Mouse (Mus musculus) gastrocnemius, postnatal 36 days (tissue): ENCODE data around the gene Mrpl45. TPM values are rescaled to one million over a fixed set of nuclear protein-coding genes. Genes with fewer than 3 reads are reported as not detected.
"Not testable (repeated sequence)": the region's sequence is repeated elsewhere in the genome, so short reads cannot be mapped to it uniquely, and the experiment has no call there.

Source experiments
- DNase-seq, 2 experiments: peaks; one replicate each; pipeline ENCODE4 v3.0.0; 2022
- intact Hi-C: fragments of 180-260 bp; cut with DNase I; formaldehyde crosslinking; loops from one replicate; pipeline ENCODE4 v1.15.1; 2025
- long read RNA-seq, 2 experiments: library from polyadenylated mRNA; stranded (forward); transcript quantifications; one replicate each; pipeline ENCODE4 v2.0.0; 2021
- total RNA-seq, 2 experiments: library from RNA; stranded (reverse); gene quantifications; 2 replicates each; pipeline ENCODE4 v1.2.3; 2021

The Mrpl45 gene
- 10 to 100 TPM; 33.5 to 37.9 TPM for total RNA-seq
- long read RNA-seq, experiment 1, transcript Mrpl45-201 (8 exons, 2,431 nt), result major isoform, 154 of 176 reads
- long read RNA-seq, experiment 1, partial matches to known transcripts, result 14 of 176 reads
- long read RNA-seq, experiment 1, other reads (novel, unspliced or antisense), result 8 of 176 reads
- long read RNA-seq, experiment 2, transcript Mrpl45-201 (8 exons, 2,431 nt), result major isoform, 188 of 207 reads
- long read RNA-seq, experiment 2, partial matches to known transcripts, result 4 of 207 reads
- long read RNA-seq, experiment 2, other reads (novel, unspliced or antisense), result 15 of 207 reads

- DNase-seq, result peak; percentile 97 to 99
- intact Hi-C loops, result no loop called here
Observed at GRCm38 (mm10) chr11:97315504-97316503, at the start of gene Mrpl45. Mrpl45 (plus strand) TSS chr11:97315716.

GRCm38 (mm10) chr11:97266544-97266943, 49.0 kb upstream of the Mrpl45 start:
- DNase-seq, intact Hi-C loops: not testable (repeated sequence)

- intact Hi-C loops, DNase-seq: not testable (repeated sequence)
Observed at GRCm38 (mm10) chr11:97270004-97270403, 45.5 kb upstream of the Mrpl45 start.

- DNase-seq, result no peak
- intact Hi-C loops, result no loop called here
Observed at GRCm38 (mm10) chr11:97272835-97273234, 42.7 kb upstream of the Mrpl45 start.

- intact Hi-C loops, result no loop called here
- DNase-seq, result no peak
Observed at GRCm38 (mm10) chr11:97273613-97274012, 41.9 kb upstream of the Mrpl45 start.

- intact Hi-C loops, DNase-seq: not testable (repeated sequence)
Observed at GRCm38 (mm10) chr11:97274947-97275346, 40.6 kb upstream of the Mrpl45 start.

GRCm38 (mm10) chr11:97275349-97275748, 40.2 kb upstream of the Mrpl45 start:
- intact Hi-C loops, result no loop called here
- DNase-seq, result no peak

- intact Hi-C loops, result no loop called here
- no peak for DNase-seq
Observed at GRCm38 (mm10) chr11:97276019-97276418, 39.5 kb upstream of the Mrpl45 start.

GRCm38 (mm10) chr11:97277166-97277565, 38.4 kb upstream of the Mrpl45 start:
- intact Hi-C loops, result no loop called here
- DNase-seq, result no peak

GRCm38 (mm10) chr11:97278456-97278855, 37.1 kb upstream of the Mrpl45 start:
- intact Hi-C loops, result no loop called here

GRCm38 (mm10) chr11:97279040-97279404, 36.5 kb upstream of the Mrpl45 start:
- intact Hi-C loops, result no loop called here
- no peak for DNase-seq

More at GRCm38 (mm10) chr11:97278456-97278855, 37.1 kb upstream of the Mrpl45 start:
- no peak for DNase-seq

- intact Hi-C loops, result loop anchor here (1.0 kb wide), 1 partner anchor 31 kb away; no protein-coding TSS in a partner anchor
Observed at GRCm38 (mm10) chr11:97279405-97280215, 35.9 kb upstream of the Mrpl45 start.

GRCm38 (mm10) chr11:97280216-97280861, 35.2 kb upstream of the Mrpl45 start, which contains the start of gene Npepps:
Npepps (minus strand) TSS chr11:97280638.
- intact Hi-C loops, result loop anchor here (1.0 kb wide), 1 partner anchor 30 kb away; no protein-coding TSS in a partner anchor
- peak; percentile 66 to 69 for DNase-seq

More at GRCm38 (mm10) chr11:97279405-97280215, 35.9 kb upstream of the Mrpl45 start:
- DNase-seq, result peak; percentile 35 to 37

- intact Hi-C loops, result no loop called here
Observed at GRCm38 (mm10) chr11:97282179-97282578, 33.3 kb upstream of the Mrpl45 start.

GRCm38 (mm10) chr11:97284854-97285253, 30.7 kb upstream of the Mrpl45 start:
- intact Hi-C loops, result no loop called here

More at GRCm38 (mm10) chr11:97282179-97282578, 33.3 kb upstream of the Mrpl45 start:
- DNase-seq, result no peak

GRCm38 (mm10) chr11:97285852-97286775, 29.4 kb upstream of the Mrpl45 start:
- intact Hi-C loops, result no loop called here
- no peak for DNase-seq

More at GRCm38 (mm10) chr11:97284854-97285253, 30.7 kb upstream of the Mrpl45 start:
- DNase-seq, result no peak

- no peak for DNase-seq
- intact Hi-C loops, result no loop called here
Observed at GRCm38 (mm10) chr11:97286973-97287372, 28.5 kb upstream of the Mrpl45 start.

- intact Hi-C loops, result no loop called here
- DNase-seq, result no peak
Observed at GRCm38 (mm10) chr11:97287643-97288042, 27.9 kb upstream of the Mrpl45 start.
